Mouse (Mus musculus) embryonic facial prominence, embryonic 14.5 days (tissue): ENCODE results near the gene Gsx1. TPM values are rescaled to one million over a fixed set of nuclear protein-coding genes. Genes with fewer than 3 reads are reported as not detected.

Experiments used
- polyA plus RNA-seq: library from polyadenylated mRNA; unstranded; fragments of >200 nt; fragmentation: Nextera tagmentation; extraction: Ambion mirVana; gene quantifications from 2 replicates; pipeline ENCODE4 v1.2.1, GENCODE M21; 2014

The Gsx1 gene
- polyA plus RNA-seq, 1 experiment from 2014 or later, result not detected

Other genes with a start within 250 kb of the Gsx1 start
- 86.0 and 95.2 TPM in 2 replicates for gene Gtf3a, start 240.0 kb upstream of the Gsx1 start, polyA plus RNA-seq
- gene Mtif3, start 224.9 kb upstream of the Gsx1 start, polyA plus RNA-seq, result 19.5 and 26.1 TPM in 2 replicates
- 13.7 and 13.9 TPM in 2 replicates for gene Lnx2, start 112.1 kb upstream of the Gsx1 start, polyA plus RNA-seq
- 138 and 147 TPM in 2 replicates for gene Polr1d, start 111.6 kb upstream of the Gsx1 start, polyA plus RNA-seq
- not detected in 2 replicates for gene Pdx1, start 81.3 kb downstream of the Gsx1 start, polyA plus RNA-seq
- not detected in 2 replicates for gene Cdx2, start 118.6 kb downstream of the Gsx1 start, polyA plus RNA-seq
- not detected in 2 replicates for gene Urad, start 133.7 kb downstream of the Gsx1 start, polyA plus RNA-seq
- gene Flt3, start 211.8 kb downstream of the Gsx1 start, polyA plus RNA-seq, result 0.35 and 0.45 TPM in 2 replicates
- gene Pan3, start 241.5 kb downstream of the Gsx1 start, polyA plus RNA-seq, result 57.5 and 60.1 TPM in 2 replicates